Mouse (Mus musculus) cortical plate, adult 2 months (tissue): ENCODE measurements around the gene Dner.

ENCODE experiments used
- CTCF ChIP-seq: fragments of 200-500 bp; IDR thresholded peaks from 2 replicates; pipeline ENCODE4 v1.5.1; 2011; ENCODE audit warnings: mild to moderate bottlenecking, control low read depth, low read length; ENCODE audit not compliant: insufficient read depth; ENCODE audit errors: extremely low read depth
- POLR2A ChIP-seq: fragments of 200-500 bp; IDR thresholded peaks from 2 replicates; pipeline ENCODE4 v1.6.1; 2011; ENCODE audit warnings: mild to moderate bottlenecking, low read length, control low read depth; ENCODE audit not compliant: insufficient read depth; ENCODE audit errors: extremely low read depth

GRCm38 (mm10) chr1:84380895-84381294 lies 315.1 kb downstream of the Dner start:
- TF ChIP-seq CTCF: no peak
- no peak for TF ChIP-seq POLR2A
